In the genomic region with DNA sequence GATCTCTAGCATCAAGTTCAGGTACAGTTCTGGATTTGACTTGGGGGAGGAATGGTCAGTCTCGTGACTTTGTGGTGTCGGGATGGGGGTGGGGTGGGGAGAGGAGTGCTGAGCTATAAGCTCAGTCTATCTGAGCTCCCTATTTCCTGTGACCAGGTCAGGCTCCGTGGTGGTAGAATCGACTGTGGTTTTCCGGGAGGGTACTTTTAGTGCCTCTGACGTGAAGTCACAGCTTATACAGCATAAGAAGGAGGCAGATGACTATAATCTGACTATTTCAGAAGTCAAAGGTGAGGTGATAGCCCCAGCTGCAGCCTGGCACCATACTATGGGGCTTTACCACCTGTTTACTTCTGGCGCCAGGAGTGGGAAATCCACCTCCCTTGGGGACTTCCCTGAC, we compare ENCODE assay signal across 24 mouse cellular contexts. TPM values are rescaled to one million over a fixed set of nuclear protein-coding genes. Genes with fewer than 3 reads are reported as not detected.
DNase-seq lines count a peak whose midpoint lies in the region; ATAC-seq lines count a peak whose summit lies in the region.
"Had no signal": no experiment of that assay in that cellular context is flagged by ENCODE, and none has a peak within 500 bp of the region (broad histone marks: within the 10 kb centered on the region; RNA-seq: fewer than 3 reads in every experiment).

No protein-coding gene starts in this region.

- no peak for ATAC-seq in lung, embryonic 15.5 days (ENCODE audit: borderline replicate concordance, extremely low read depth, low FRiP score, low TSS enrichment)
- peak; percentile 56 for ATAC-seq in activated CD4-positive, CD25-positive, alpha-beta regulatory T cell, adult 4 months
- ATAC-seq in stomach, embryonic 16.5 days (ENCODE audit: insufficient read depth, low FRiP score), result no peak
- ATAC-seq: forebrain, embryonic 13.5 days; intestine, embryonic 16.5 days; liver, embryonic 12.5 days; midbrain, embryonic 13.5 days had no signal

- peak overlapping the region; percentile 17; the same call in 1 of the 2 replicates for H3K9ac ChIP-seq in lung, embryonic 15.5 days
- H3K9ac ChIP-seq in stomach, embryonic 16.5 days (ENCODE audit: low read length), result peak overlapping the region; percentile 24
- H3K9ac ChIP-seq: forebrain, embryonic 13.5 days; heart, embryonic 13.5 days; hindbrain, embryonic 14.5 days; limb, embryonic 12.5 days; liver, embryonic 12.5 days; midbrain, embryonic 13.5 days; neural tube, embryonic 13.5 days had no signal

- peaks cover 49% of the 10 kb centered on the region for H3K4me1 ChIP-seq in lung, embryonic 15.5 days
- H3K4me1 ChIP-seq in stomach, embryonic 16.5 days (ENCODE audit: control insufficient read depth, insufficient read depth, low read length), result peaks cover 35% of the 10 kb centered on the region

- no peaks in the 10 kb centered on the region for H3K9me3 ChIP-seq in lung, embryonic 15.5 days
- H3K9me3 ChIP-seq in stomach, embryonic 16.5 days (replicated peaks; ENCODE audit: control insufficient read depth, low read length), result no peaks in the 10 kb centered on the region
- H3K9me3 ChIP-seq: forebrain, embryonic 13.5 days; heart, embryonic 13.5 days; limb, embryonic 12.5 days; liver, embryonic 12.5 days; midbrain, embryonic 13.5 days; neural tube, embryonic 13.5 days had no signal

- peak; percentile 86 for DNase-seq in heart, adult 11 months
- no peak for DNase-seq in heart, adult 18-20 months
- no peak for DNase-seq in lung, postnatal 14 days
- DNase-seq in cerebellum, adult 9-11 months, result no peak
- no peak for DNase-seq in urinary bladder, adult 2 months (ENCODE audit: low spot score)
- DNase-seq: adrenal gland, adult 2 months; cerebellum, adult 8-10 months; heart, postnatal 36 days; kidney, postnatal 36 days; right cerebral cortex, postnatal 14 days; thymus, postnatal 25 days had no signal

- H3K4me3 ChIP-seq in lung, embryonic 15.5 days, result peak overlapping the region; percentile 46
- H3K4me3 ChIP-seq in stomach, embryonic 16.5 days (replicated peaks; ENCODE audit: low read length), result peak overlapping the region; percentile 52
- H3K4me3 ChIP-seq: forebrain, embryonic 13.5 days; heart, embryonic 13.5 days; limb, embryonic 12.5 days; liver, embryonic 12.5 days; midbrain, embryonic 13.5 days; neural tube, embryonic 13.5 days had no signal

- H3K27me3 ChIP-seq in lung, embryonic 15.5 days, result peaks cover 13% of the 10 kb centered on the region; the same call in 1 of the 2 replicates
- H3K27me3 ChIP-seq in stomach, embryonic 16.5 days (ENCODE audit: control insufficient read depth, insufficient read depth, low read length), result no peaks in the 10 kb centered on the region
- H3K27me3 ChIP-seq: forebrain, embryonic 13.5 days; midbrain, embryonic 13.5 days; neural tube, embryonic 13.5 days had no signal

- no peaks in the 10 kb centered on the region for H3K36me3 ChIP-seq in lung, embryonic 15.5 days
- H3K36me3 ChIP-seq in stomach, embryonic 16.5 days (ENCODE audit: control insufficient read depth, insufficient read depth, low read length), result no peaks in the 10 kb centered on the region
- H3K36me3 ChIP-seq: heart, embryonic 13.5 days; liver, embryonic 12.5 days had no signal

- H3K27ac ChIP-seq in lung, embryonic 15.5 days, result peak overlapping the region; percentile 86
- H3K27ac ChIP-seq in stomach, embryonic 16.5 days (ENCODE audit: low read length), result peak overlapping the region; percentile 77
- H3K27ac ChIP-seq: forebrain, embryonic 13.5 days; heart, embryonic 13.5 days; hindbrain, embryonic 14.5 days; limb, embryonic 12.5 days; liver, embryonic 12.5 days; macrophage; midbrain, embryonic 13.5 days; neural tube, embryonic 13.5 days had no signal

- peak overlapping the region; percentile 83 for H3K4me2 ChIP-seq in lung, embryonic 15.5 days
- H3K4me2 ChIP-seq in stomach, embryonic 16.5 days (ENCODE audit: low read depth, low read length), result peak overlapping the region; percentile 85
- H3K4me2 ChIP-seq: forebrain, embryonic 13.5 days; heart, embryonic 13.5 days; hindbrain, embryonic 14.5 days; limb, embryonic 12.5 days; liver, embryonic 12.5 days; midbrain, embryonic 13.5 days; neural tube, embryonic 13.5 days had no signal

- WGBS in lung, embryonic 15.5 days, result 43% methylated on average over 7 of the region's 7 CpGs
- WGBS in stomach, embryonic 16.5 days, result 53% methylated on average over 7 of the region's 7 CpGs

RNA-seq across cellular contexts. Expression of gene Muc1, which starts 2.5 kb away (rescaled TPM):
- total RNA-seq in heart, adult 18-20 months (2021), result 1 to 10 TPM in 1 of 2 experiments, under 1 TPM in 1; 0.40 to 2.1 TPM
- polyA plus RNA-seq in lung, embryonic 15.5 days (2015; fragmentation: Nextera tagmentation; extraction: Ambion mirVana), result 74.3 and 88.9 TPM in 2 replicates
- under 1 TPM; 0.88 to 0.97 TPM for polyA plus RNA-seq in activated CD4-positive, CD25-positive, alpha-beta regulatory T cell, adult 4 months (2017; shearing (Covaris generic))
- 112 and 164 TPM in 2 replicates for polyA plus RNA-seq in stomach, embryonic 16.5 days (2015; fragmentation: Nextera tagmentation; extraction: Ambion mirVana)
- polyA plus RNA-seq in urinary bladder, adult 2 months (2012; rRNA removed), result 0.94 and 1.2 TPM in 2 replicates
- total RNA-seq: granulocyte monocyte progenitor cell, adult 5-6 weeks had no signal
- polyA plus RNA-seq: liver, embryonic 12.5 days; macrophage had no signal

RNA-seq across cellular contexts. Expression of gene Mtx1, which starts 4.5 kb away (rescaled TPM):
- total RNA-seq in heart, adult 18-20 months (2021), result 10 to 100 TPM; 60.3 to 61.5 TPM
- 195 and 197 TPM in 2 replicates for polyA plus RNA-seq in lung, embryonic 15.5 days (2015; fragmentation: Nextera tagmentation; extraction: Ambion mirVana)
- polyA plus RNA-seq in activated CD4-positive, CD25-positive, alpha-beta regulatory T cell, adult 4 months (2017; shearing (Covaris generic)), result 100 to 1,000 TPM in 1 of 2 experiments, 10 to 100 TPM in 1; 90.7 to 112 TPM
- 172 and 177 TPM in 2 replicates for polyA plus RNA-seq in stomach, embryonic 16.5 days (2015; fragmentation: Nextera tagmentation; extraction: Ambion mirVana)
- 112 and 131 TPM in 2 replicates for polyA plus RNA-seq in urinary bladder, adult 2 months (2012; rRNA removed)

RNA-seq across cellular contexts. Expression of gene Krtcap2, which starts 14.4 kb away (rescaled TPM):
- 10 to 100 TPM; 64.8 to 89.2 TPM for total RNA-seq in heart, adult 18-20 months (2021)
- polyA plus RNA-seq in lung, embryonic 15.5 days (2015; fragmentation: Nextera tagmentation; extraction: Ambion mirVana), result 282 and 311 TPM in 2 replicates
- polyA plus RNA-seq in activated CD4-positive, CD25-positive, alpha-beta regulatory T cell, adult 4 months (2017; shearing (Covaris generic)), result 100 to 1,000 TPM; 275 to 319 TPM
- polyA plus RNA-seq in stomach, embryonic 16.5 days (2015; fragmentation: Nextera tagmentation; extraction: Ambion mirVana), result 318 and 325 TPM in 2 replicates
- polyA plus RNA-seq in urinary bladder, adult 2 months (2012; rRNA removed), result 67.7 and 77.1 TPM in 2 replicates

RNA-seq across cellular contexts. Expression of gene Trim46, which starts 14.8 kb away (rescaled TPM):
- under 1 TPM; 0.37 to 0.98 TPM for total RNA-seq in heart, adult 18-20 months (2021)
- 7.2 and 7.9 TPM in 2 replicates for polyA plus RNA-seq in lung, embryonic 15.5 days (2015; fragmentation: Nextera tagmentation; extraction: Ambion mirVana)
- 1 to 10 TPM; 2.1 to 3.4 TPM for polyA plus RNA-seq in activated CD4-positive, CD25-positive, alpha-beta regulatory T cell, adult 4 months (2017; shearing (Covaris generic))
- 4.4 and 4.8 TPM in 2 replicates for polyA plus RNA-seq in stomach, embryonic 16.5 days (2015; fragmentation: Nextera tagmentation; extraction: Ambion mirVana)
- 4.1 and 6.0 TPM in 2 replicates for polyA plus RNA-seq in urinary bladder, adult 2 months (2012; rRNA removed)
- polyA plus RNA-seq: macrophage had no signal

RNA-seq across cellular contexts. Expression of gene Thbs3, which starts 16.4 kb away (rescaled TPM):
- total RNA-seq in heart, adult 18-20 months (2021), result 1 to 10 TPM; 2.8 to 5.8 TPM
- polyA plus RNA-seq in lung, embryonic 15.5 days (2015; fragmentation: Nextera tagmentation; extraction: Ambion mirVana), result 54.4 and 58.4 TPM in 2 replicates
- polyA plus RNA-seq in activated CD4-positive, CD25-positive, alpha-beta regulatory T cell, adult 4 months (2017; shearing (Covaris generic)), result 1 to 10 TPM in 1 of 2 experiments, under 1 TPM in 1; 0.22 to 2.4 TPM
- polyA plus RNA-seq in stomach, embryonic 16.5 days (2015; fragmentation: Nextera tagmentation; extraction: Ambion mirVana), result 38.8 and 45.2 TPM in 2 replicates
- polyA plus RNA-seq in urinary bladder, adult 2 months (2012; rRNA removed), result 59.3 and 69.8 TPM in 2 replicates
- total RNA-seq: granulocyte monocyte progenitor cell, adult 5-6 weeks had no signal

Comparison
In these comparisons a context has a peak if more than half of its experiments do, and no peak if none do; other contexts are left out.
1. RNA of gene Muc1, which starts 2.5 kb away (polyA plus RNA-seq): 112 to 164 TPM in stomach, embryonic 16.5 days and 74.3 to 88.9 TPM in lung, embryonic 15.5 days; 0.94 to 1.2 TPM in urinary bladder, adult 2 months and 0.88 to 0.97 TPM in activated CD4-positive, CD25-positive, alpha-beta regulatory T cell, adult 4 months; every median in the first group is over 10 times any median in the second.